Mouse (Mus musculus) liver, postnatal 0 days (tissue): Measurements from ENCODE around the gene Plcb4.

ENCODE experiments used
- CTCF ChIP-seq: sonication (generic); IDR thresholded peaks from 2 replicates; pipeline ENCODE4 v1.5.1; 2016; ENCODE audit warnings: antibody characterized with exemption, low read depth
- EP300 ChIP-seq: IDR thresholded peaks from 2 replicates; pipeline ENCODE4 v1.6.1; 2016; ENCODE audit warnings: antibody characterized with exemption, low read depth, mild to moderate bottlenecking

GRCm38 (mm10) chr2:135838135-135838534, 179.3 kb downstream of the Plcb4 start:
- TF ChIP-seq EP300 (no peak), CTCF (no peak)
